Mouse (Mus musculus): ENCODE results near the gene Ccdc61.

Ccdc61 gene

GRCm38 (mm10) chr7:18909797-18910196 is 418 bp downstream of the Ccdc61 start:
- in situ Hi-C loops (cut with MboI) = no loop called here

- in situ Hi-C loops (cut with MboI) = no loop called here
These were observed 5.2 kb downstream of the Ccdc61 start for GRCm38 (mm10) chr7:18904971-18905370.

GRCm38 (mm10) chr7:18902486-18902885 is 7.7 kb downstream of the Ccdc61 start:
- in situ Hi-C loops (cut with MboI) = no loop called here

GRCm38 (mm10) chr7:18900513-18900912 is 9.7 kb downstream of the Ccdc61 start:
- in situ Hi-C loops (cut with MboI) = no loop called here

- in situ Hi-C loops (cut with MboI) = no loop called here
These were observed 13.7 kb downstream of the Ccdc61 start for GRCm38 (mm10) chr7:18896536-18896935.

GRCm38 (mm10) chr7:18893651-18894430 is 16.4 kb downstream of the Ccdc61 start:
- in situ Hi-C loops (cut with MboI) = no loop called here

GRCm38 (mm10) chr7:18893009-18893408 is 17.2 kb downstream of the Ccdc61 start:
- in situ Hi-C loops (cut with MboI) = no loop called here

- in situ Hi-C loops (cut with MboI) = no loop called here
These were observed 18.2 kb downstream of the Ccdc61 start for GRCm38 (mm10) chr7:18891872-18892599.

- in situ Hi-C loops (cut with MboI) = no loop called here
These were observed 19.4 kb downstream of the Ccdc61 start for GRCm38 (mm10) chr7:18890848-18891247.

- in situ Hi-C loops (cut with MboI) = no loop called here
These were observed 23.3 kb downstream of the Ccdc61 start for GRCm38 (mm10) chr7:18886963-18887362.

GRCm38 (mm10) chr7:18884745-18885422 is 25.3 kb downstream of the Ccdc61 start:
- in situ Hi-C loops (cut with MboI) = no loop called here

- in situ Hi-C loops (cut with MboI) = no loop called here
These were observed 26.0 kb downstream of the Ccdc61 start for GRCm38 (mm10) chr7:18883991-18884744.

- in situ Hi-C loops (cut with MboI) = no loop called here
These were observed 31.5 kb downstream of the Ccdc61 start for GRCm38 (mm10) chr7:18878691-18879090.

GRCm38 (mm10) chr7:18875372-18875771 is 34.8 kb downstream of the Ccdc61 start:
- in situ Hi-C loops (cut with MboI) = no loop called here

- in situ Hi-C loops (cut with MboI) = loop anchor here (25.0 kb wide), 1 partner anchor 111 kb away; no protein-coding TSS in a partner anchor
These were observed 37.0 kb downstream of the Ccdc61 start for GRCm38 (mm10) chr7:18873253-18873652.

GRCm38 (mm10) chr7:18872816-18873215 is 37.4 kb downstream of the Ccdc61 start:
- in situ Hi-C loops (cut with MboI) = loop anchor here (25.0 kb wide), 1 partner anchor 111 kb away; no protein-coding TSS in a partner anchor

GRCm38 (mm10) chr7:18872014-18872802 is 38.0 kb downstream of the Ccdc61 start:
- in situ Hi-C loops (cut with MboI) = loop anchor here (25.0 kb wide), 1 partner anchor 110 kb away; no protein-coding TSS in a partner anchor

- in situ Hi-C loops (cut with MboI) = loop anchor here (25.0 kb wide), 1 partner anchor 109 kb away; no protein-coding TSS in a partner anchor
These were observed 39.2 kb downstream of the Ccdc61 start, which contains the start of gene Pglyrp1 for GRCm38 (mm10) chr7:18871031-18871430. Gene Pglyrp1, plus strand, starts transcription at chr7:18871331.

GRCm38 (mm10) chr7:18868491-18868890 is 41.7 kb downstream of the Ccdc61 start:
- in situ Hi-C loops (cut with MboI) = loop anchor here (25.0 kb wide), 1 partner anchor 106 kb away; no protein-coding TSS in a partner anchor

- in situ Hi-C loops (cut with MboI) = loop anchor here (25.0 kb wide), 1 partner anchor 100 kb away; no protein-coding TSS in a partner anchor
These were observed 47.4 kb downstream of the Ccdc61 start for GRCm38 (mm10) chr7:18862801-18863200.
